Mouse (Mus musculus) midbrain, postnatal 0 days (tissue): ENCODE results near the gene Olfml2a. TPM values are rescaled to one million over a fixed set of nuclear protein-coding genes. Genes with fewer than 3 reads are reported as not detected.

Experiments used
- ATAC-seq: fragments of 200-750 bp; cut with Nextera tagmentation; 2 replicates; pipeline ENCODE4 v1.8.0; 2017; ENCODE audit warnings: moderate number of reproducible peaks, mild to moderate bottlenecking, moderate TSS enrichment, moderate library complexity; ENCODE audit not compliant: low FRiP score
- DNase-seq: peaks from one replicate; pipeline ENCODE4 v3.0.0-alpha.2; 2015; ENCODE audit warnings: low spot score
- H3K27ac ChIP-seq: fragments of 300-500 bp; sonication (generic); 2 replicates; pipeline ENCODE4 v1.5.1; 2014; ENCODE audit warnings: low read depth, mild to moderate bottlenecking, low read length, mixed read lengths
- H3K27me3 ChIP-seq: fragments of 300-500 bp; sonication (generic); 2 replicates; pipeline ENCODE4 v1.6.1; 2014; ENCODE audit warnings: low read length, control low read depth, mixed read lengths; ENCODE audit not compliant: insufficient read depth
- H3K36me3 ChIP-seq: fragments of 300-500 bp; sonication (generic); 2 replicates; pipeline ENCODE4 v1.6.1; 2014; ENCODE audit warnings: low read length, control low read depth, mixed read lengths; ENCODE audit not compliant: insufficient read depth
- H3K4me1 ChIP-seq: fragments of 300-500 bp; sonication (generic); 2 replicates; pipeline ENCODE4 v1.6.1; 2014; ENCODE audit warnings: mild to moderate bottlenecking, control low read depth, antibody characterized with exemption, low read length, mixed read lengths; ENCODE audit not compliant: insufficient read depth
- H3K4me2 ChIP-seq: fragments of 300-500 bp; sonication (generic); 2 replicates; pipeline ENCODE4 v1.6.1; 2014; ENCODE audit warnings: low read depth, mild to moderate bottlenecking, low read length, mixed read lengths; ENCODE audit not compliant: poor library complexity, severe bottlenecking
- H3K4me3 ChIP-seq: fragments of 300-500 bp; sonication (generic); 2 replicates; pipeline ENCODE4 v1.5.1; 2014; ENCODE audit warnings: low read depth, mild to moderate bottlenecking, low read length, moderate library complexity
- H3K9ac ChIP-seq: fragments of 300-500 bp; sonication (generic); replicated peaks from 2 replicates; pipeline ENCODE4 v1.6.1; 2014; ENCODE audit warnings: mild to moderate bottlenecking, low read length, moderate library complexity, mixed read lengths; ENCODE audit not compliant: poor library complexity, severe bottlenecking
- H3K9me3 ChIP-seq: fragments of 300-500 bp; sonication (generic); 2 replicates; pipeline ENCODE4 v1.6.1; 2016; ENCODE audit warnings: low read length, control low read depth
- CTCF ChIP-seq: IDR thresholded peaks from 2 replicates; pipeline ENCODE4 v1.5.1; 2016; ENCODE audit warnings: antibody characterized with exemption, mild to moderate bottlenecking
- WGBS: fragments of 180-500 bp; shearing (Covaris S2); extraction: QIAGEN DNeasy Blood & Tissue Kit; methylation state at CpG from one replicate; pipeline ENCODE4 v1.1.7; 2014; 5-methylcytosine and 5-hydroxymethylcytosine counted together
- polyA plus RNA-seq: library from polyadenylated mRNA; unstranded; fragments of >200 nt; fragmentation: Nextera tagmentation; extraction: Ambion mirVana; gene quantifications from 2 replicates; pipeline ENCODE4 v1.2.1, GENCODE M21; 2015
- total RNA-seq: library from RNA; depleted of rRNA; stranded (reverse); fragments of >200 nt; gene quantifications from 2 replicates; pipeline ENCODE4 v1.2.3, GENCODE M21; 2014

The Olfml2a gene
- total and polyA plus RNA-seq, 2 experiments from 2014 or later = 3.1 to 10.0 TPM

DNA sequence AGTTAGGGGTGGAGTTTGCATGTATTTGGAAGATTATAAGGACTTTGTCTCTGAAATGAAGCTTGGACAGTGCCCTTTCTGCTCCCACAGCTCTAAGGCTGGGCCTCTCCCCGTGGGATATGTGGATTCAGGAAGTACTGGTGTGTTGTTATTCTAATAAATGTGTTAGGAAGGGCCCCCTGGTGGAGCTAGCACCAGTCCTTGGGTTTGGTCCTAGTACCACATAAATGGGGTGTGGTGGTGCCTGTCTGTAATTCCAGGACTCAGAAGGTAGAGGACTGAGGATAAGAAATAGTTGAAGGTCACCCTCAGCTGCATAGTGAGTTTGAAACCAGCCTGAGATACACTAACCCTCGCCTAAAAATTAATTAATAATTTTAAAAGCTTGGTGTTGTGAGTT, 41.4 kb downstream of the Olfml2a start:
- DNase-seq (no peak), ATAC-seq (no peak)
- WGBS = 38% methylated on average over 2 of the region's 2 CpGs
- Histone ChIP-seq H3K4me2 (no peak overlapping the region), H3K9me3 (no peaks in the 10 kb centered on the region), H3K4me3 (no peak overlapping the region), H3K27ac (no peak overlapping the region), H3K36me3 (no peaks in the 10 kb centered on the region), H3K9ac (no peak overlapping the region), H3K27me3 (no peaks in the 10 kb centered on the region), H3K4me1 (no peaks in the 10 kb centered on the region)
- no peak for TF ChIP-seq CTCF

- H3K4me1 ChIP-seq = no peaks in the 10 kb centered on the region
- no peak overlapping the region for H3K4me3 ChIP-seq
- H3K4me2 ChIP-seq = no peak overlapping the region
- no peaks in the 10 kb centered on the region for H3K9me3 ChIP-seq
- DNase-seq (no peak), ATAC-seq (no peak)
- H3K36me3 ChIP-seq = no peaks in the 10 kb centered on the region
- H3K27me3 ChIP-seq = no peaks in the 10 kb centered on the region
- no peak overlapping the region for H3K9ac ChIP-seq
- no peak overlapping the region for H3K27ac ChIP-seq
- TF ChIP-seq CTCF = no peak
- WGBS = 82% methylated on average over 7 of the region's 7 CpGs
Observed at GRCm38 (mm10) chr2:38973701-38974100, 41.9 kb downstream of the Olfml2a start.

DNA sequence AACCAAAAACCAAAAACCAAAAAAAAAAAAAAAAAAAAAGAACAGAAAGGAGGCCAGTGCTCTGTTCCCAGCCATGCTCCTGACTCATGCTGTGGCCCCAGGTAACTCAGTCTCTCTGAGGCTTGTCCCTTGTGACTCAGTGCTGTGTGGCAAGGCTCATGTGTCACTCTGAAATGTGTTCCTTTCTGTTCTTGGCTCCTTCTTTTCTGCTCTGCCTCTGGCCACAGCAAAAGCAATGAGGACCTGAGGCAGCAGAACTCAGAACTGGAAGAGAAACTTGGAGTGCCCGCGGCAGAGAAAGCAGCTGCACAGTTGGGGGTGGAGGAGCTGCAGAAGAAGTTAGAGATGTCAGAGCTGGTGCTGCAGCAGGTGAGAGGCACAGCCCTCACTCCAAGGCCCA, 42.4 kb downstream of the Olfml2a start:
- no peaks in the 10 kb centered on the region for H3K4me1 ChIP-seq
- no peak overlapping the region for H3K9ac ChIP-seq
- TF ChIP-seq CTCF = no peak
- H3K27me3 ChIP-seq = no peaks in the 10 kb centered on the region
- WGBS = 35% methylated on average over 2 of the region's 2 CpGs
- no peaks in the 10 kb centered on the region for H3K36me3 ChIP-seq
- no peak overlapping the region for H3K27ac ChIP-seq
- H3K4me3 ChIP-seq = no peak overlapping the region
- H3K9me3 ChIP-seq = no peaks in the 10 kb centered on the region
- ATAC-seq (no peak), DNase-seq (no peak)
- H3K4me2 ChIP-seq = no peak overlapping the region

GRCm38 (mm10) chr2:38975181-38975580, 43.4 kb downstream of the Olfml2a start:
- no peak for TF ChIP-seq CTCF
- DNase-seq (no peak), ATAC-seq (no peak)
- H3K9ac ChIP-seq = no peak overlapping the region
- H3K27ac ChIP-seq = no peak overlapping the region
- H3K36me3 ChIP-seq = no peaks in the 10 kb centered on the region
- H3K9me3 ChIP-seq = no peaks in the 10 kb centered on the region
- no peaks in the 10 kb centered on the region for H3K4me1 ChIP-seq
- no peak overlapping the region for H3K4me3 ChIP-seq
- 88% methylated on average over 3 of the region's 3 CpGs for WGBS
- no peak overlapping the region for H3K4me2 ChIP-seq
- no peaks in the 10 kb centered on the region for H3K27me3 ChIP-seq

GRCm38 (mm10) chr2:38975941-38976805, 44.4 kb downstream of the Olfml2a start:
- H3K36me3 ChIP-seq = no peaks in the 10 kb centered on the region
- no peaks in the 10 kb centered on the region for H3K4me1 ChIP-seq
- H3K9ac ChIP-seq = no peak overlapping the region; the same call in 1 of the 2 replicates
- no peaks in the 10 kb centered on the region for H3K9me3 ChIP-seq
- ATAC-seq (no peak), DNase-seq (no peak)
- 85% methylated on average over 20 of the region's 21 CpGs for WGBS
- no peak overlapping the region for H3K4me2 ChIP-seq
- no peak overlapping the region for H3K27ac ChIP-seq
- TF ChIP-seq CTCF = no peak
- H3K4me3 ChIP-seq = no peak overlapping the region
- H3K27me3 ChIP-seq = no peaks in the 10 kb centered on the region

- Histone ChIP-seq H3K27ac (no peak overlapping the region), H3K4me1 (no peaks in the 10 kb centered on the region), H3K9ac (no peak overlapping the region), H3K27me3 (no peaks in the 10 kb centered on the region), H3K36me3 (no peaks in the 10 kb centered on the region), H3K9me3 (no peaks in the 10 kb centered on the region), H3K4me2 (no peak overlapping the region), H3K4me3 (no peak overlapping the region)
- no peak for TF ChIP-seq CTCF
- ATAC-seq (no peak), DNase-seq (no peak)
- WGBS = 48% methylated on average over 4 of the region's 4 CpGs
Observed at GRCm38 (mm10) chr2:38977837-38978236, 46.1 kb downstream of the Olfml2a start.
